Mouse (Mus musculus): ENCODE results near the gene Gbp4.
"Not testable (repeated sequence)": the region's sequence is repeated elsewhere in the genome, so short reads cannot be mapped to it uniquely, and the experiment has no call there.

Gene Gbp4

GRCm38 (mm10) chr5:105139409-105140088 is at the start of gene Gbp4, which contains the start of the genes Gbp9 and Gbp8:
TSS of gene Gbp4 (minus strand) at chr5:105139586.
TSS of gene Gbp9 (minus strand) at chr5:105139539.
TSS of gene Gbp8 (minus strand) at chr5:105139540.
- DNase-seq (ENCODE audit: low read depth, low spot score) = peak; percentile 7

GRCm38 (mm10) chr5:105181446-105181845 is 42.1 kb upstream of the Gbp4 start:
- peak; percentile 64 for DNase-seq (ENCODE audit: low read depth, low spot score)

- no peak for DNase-seq (ENCODE audit: low read depth, low spot score)
These were observed 17.2 kb upstream of the Gbp4 start for GRCm38 (mm10) chr5:105156582-105156981.

- no peak for DNase-seq (ENCODE audit: low read depth, low spot score)
These were observed 14.7 kb upstream of the Gbp4 start for GRCm38 (mm10) chr5:105154049-105154448.

GRCm38 (mm10) chr5:105148062-105148461 is 8.7 kb upstream of the Gbp4 start:
- DNase-seq (ENCODE audit: low read depth, low spot score) = not testable (repeated sequence)

GRCm38 (mm10) chr5:105146447-105146846 is 7.1 kb upstream of the Gbp4 start:
- peak; percentile 71 for DNase-seq (ENCODE audit: low read depth, low spot score)

GRCm38 (mm10) chr5:105145731-105146130 is 6.3 kb upstream of the Gbp4 start:
- DNase-seq (ENCODE audit: low read depth, low spot score) = not testable (repeated sequence)

GRCm38 (mm10) chr5:105140089-105140810 is 864 bp upstream of the Gbp4 start:
- DNase-seq (ENCODE audit: low read depth, low spot score) = peak; percentile 75

- peak; percentile 4 for DNase-seq (ENCODE audit: low read depth, low spot score)
These were observed 480 bp downstream of the Gbp4 start for GRCm38 (mm10) chr5:105138906-105139305.

- not testable (repeated sequence) for DNase-seq (ENCODE audit: low read depth, low spot score)
These were observed 2.6 kb downstream of the Gbp4 start for GRCm38 (mm10) chr5:105136706-105137304.

- DNase-seq (ENCODE audit: low read depth, low spot score) = not testable (repeated sequence)
These were observed 17.7 kb downstream of the Gbp4 start for GRCm38 (mm10) chr5:105121731-105122130.

GRCm38 (mm10) chr5:105115740-105116139 is 23.6 kb downstream of the Gbp4 start:
- no peak for DNase-seq (ENCODE audit: low read depth, low spot score)

GRCm38 (mm10) chr5:105114696-105115095 is 24.7 kb downstream of the Gbp4 start:
- DNase-seq (ENCODE audit: low read depth, low spot score) = no peak

GRCm38 (mm10) chr5:105113656-105114055 is 25.7 kb downstream of the Gbp4 start:
- no peak for DNase-seq (ENCODE audit: low read depth, low spot score)

GRCm38 (mm10) chr5:105110271-105110852 is 29.0 kb downstream of the Gbp4 start:
- peak; percentile 12 for DNase-seq (ENCODE audit: low read depth, low spot score)

GRCm38 (mm10) chr5:105109775-105110174 is 29.6 kb downstream of the Gbp4 start:
- not testable (repeated sequence) for DNase-seq (ENCODE audit: low read depth, low spot score)

GRCm38 (mm10) chr5:105105689-105106088 is 33.7 kb downstream of the Gbp4 start:
- not testable (repeated sequence) for DNase-seq (ENCODE audit: low read depth, low spot score)

- no peak for DNase-seq (ENCODE audit: low read depth, low spot score)
These were observed 57.5 kb downstream of the Gbp4 start for GRCm38 (mm10) chr5:105081900-105082299.

- not testable (repeated sequence) for DNase-seq (ENCODE audit: low read depth, low spot score)
These were observed 71.0 kb downstream of the Gbp4 start for GRCm38 (mm10) chr5:105068356-105068755.
